Mouse (Mus musculus) G1E (cell line): ENCODE data around the gene Hspb11.

Source experiments
- CTCF ChIP-seq: IDR thresholded peaks from 2 replicates; pipeline ENCODE4 v1.5.1; 2012; ENCODE audit warnings: low read depth, low read length, inconsistent platforms, mixed read lengths
- GATA1 ChIP-seq: IDR thresholded peaks from 2 replicates; pipeline ENCODE4 v1.6.1; 2012; ENCODE audit warnings: borderline replicate concordance, low read length, inconsistent platforms, mixed read lengths
- GATA2 ChIP-seq: IDR thresholded peaks from 2 replicates; pipeline ENCODE4 v1.6.1; 2012; ENCODE audit warnings: low read depth, low read length, inconsistent platforms, borderline replicate concordance
- POLR2AphosphoS5 ChIP-seq: IDR thresholded peaks from 2 replicates; pipeline ENCODE4 v1.6.1; 2012; ENCODE audit warnings: low read depth, low read length, inconsistent platforms; ENCODE audit not compliant: insufficient replicate concordance
- TAL1 ChIP-seq: conservative IDR thresholded peaks from 2 replicates; pipeline ENCODE4 v1.6.1; 2012; ENCODE audit warnings: low read depth, low read length, inconsistent platforms, mixed read lengths

DNA sequence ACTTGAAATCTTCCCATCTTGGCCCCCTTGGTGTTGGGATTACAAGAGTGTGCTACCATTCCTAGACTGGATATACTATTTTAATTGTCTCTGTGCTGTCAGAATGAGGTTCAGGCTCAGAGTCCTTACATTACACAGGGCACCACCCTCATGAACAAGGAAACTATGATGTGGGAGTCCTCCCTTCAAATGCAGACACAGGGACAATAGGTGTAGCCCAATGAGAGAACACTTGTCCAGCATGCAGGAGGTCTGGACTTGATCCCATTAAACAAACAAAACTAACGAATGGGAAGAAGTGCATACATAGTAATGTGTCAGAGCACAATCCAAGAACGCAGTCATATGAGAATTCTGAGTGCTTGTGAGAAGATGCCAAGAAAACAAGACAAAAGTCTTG is 34.1 kb downstream of the Hspb11 start:
- TF ChIP-seq CTCF (no peak), GATA1 (no peak), POLR2AphosphoS5 (no peak), TAL1 (no peak), GATA2 (no peak)
